Mouse (Mus musculus) cerebellum, adult 2 months (tissue): Measurements from ENCODE around the gene Sirt1. TPM values are rescaled to one million over a fixed set of nuclear protein-coding genes. Genes with fewer than 3 reads are reported as not detected.
A peak's percentile ranks its signal among the peaks of the same experiment; 100 is the strongest.
"Not testable (repeated sequence)": the region's sequence is repeated elsewhere in the genome, so short reads cannot be mapped to it uniquely, and the experiment has no call there.

ENCODE experiments used
- DNase-seq, 2 experiments: peaks; one replicate each; pipeline ENCODE4 v3.0.0; 2021
- H3K27ac ChIP-seq: fragments of 200-500 bp; 2 replicates; pipeline ENCODE4 v1.5.1; 2012; ENCODE audit warnings: low read length, control low read depth, inconsistent platforms; ENCODE audit not compliant: insufficient read depth
- H3K27me3 ChIP-seq: fragments of 200-500 bp; 2 replicates; pipeline ENCODE4 v1.6.1; 2012; ENCODE audit warnings: inconsistent platforms, mild to moderate bottlenecking, low read length, moderate library complexity; ENCODE audit not compliant: control insufficient read depth, insufficient read depth
- H3K4me1 ChIP-seq: fragments of 200-500 bp; 2 replicates; pipeline ENCODE4 v1.6.1; 2011; ENCODE audit warnings: low read length; ENCODE audit not compliant: control insufficient read depth, insufficient read depth
- H3K4me3 ChIP-seq: fragments of 200-500 bp; replicated peaks from 2 replicates; pipeline ENCODE3; 2011; ENCODE audit warnings: mild to moderate bottlenecking, low read depth, low read length, control low read depth; ENCODE audit not compliant: insufficient read depth
- CTCF ChIP-seq: fragments of 200-500 bp; IDR thresholded peaks from 2 replicates; pipeline ENCODE4 v1.5.1; 2011; ENCODE audit warnings: low read depth, mild to moderate bottlenecking, control low read depth, low read length, moderate library complexity, borderline replicate concordance; ENCODE audit not compliant: insufficient read depth
- POLR2A ChIP-seq: fragments of 200-500 bp; IDR thresholded peaks from 2 replicates; pipeline ENCODE4 v1.6.1; 2011; ENCODE audit warnings: low read length, control low read depth, borderline replicate concordance; ENCODE audit not compliant: insufficient read depth
- WGBS: fragments of 180-500 bp; shearing (Covaris S2); methylation state at CpG from one replicate; pipeline ENCODE4 v1.1.7; 2018; 5-methylcytosine and 5-hydroxymethylcytosine counted together
- polyA plus RNA-seq: library from polyadenylated mRNA; depleted of rRNA; stranded (reverse); fragments of >200 nt; gene quantifications from 2 replicates; pipeline ENCODE4 v1.2.3, GENCODE M21; 2012

Sirt1 gene
- polyA plus RNA-seq, 1 experiment: 15.3 TPM

DNA sequence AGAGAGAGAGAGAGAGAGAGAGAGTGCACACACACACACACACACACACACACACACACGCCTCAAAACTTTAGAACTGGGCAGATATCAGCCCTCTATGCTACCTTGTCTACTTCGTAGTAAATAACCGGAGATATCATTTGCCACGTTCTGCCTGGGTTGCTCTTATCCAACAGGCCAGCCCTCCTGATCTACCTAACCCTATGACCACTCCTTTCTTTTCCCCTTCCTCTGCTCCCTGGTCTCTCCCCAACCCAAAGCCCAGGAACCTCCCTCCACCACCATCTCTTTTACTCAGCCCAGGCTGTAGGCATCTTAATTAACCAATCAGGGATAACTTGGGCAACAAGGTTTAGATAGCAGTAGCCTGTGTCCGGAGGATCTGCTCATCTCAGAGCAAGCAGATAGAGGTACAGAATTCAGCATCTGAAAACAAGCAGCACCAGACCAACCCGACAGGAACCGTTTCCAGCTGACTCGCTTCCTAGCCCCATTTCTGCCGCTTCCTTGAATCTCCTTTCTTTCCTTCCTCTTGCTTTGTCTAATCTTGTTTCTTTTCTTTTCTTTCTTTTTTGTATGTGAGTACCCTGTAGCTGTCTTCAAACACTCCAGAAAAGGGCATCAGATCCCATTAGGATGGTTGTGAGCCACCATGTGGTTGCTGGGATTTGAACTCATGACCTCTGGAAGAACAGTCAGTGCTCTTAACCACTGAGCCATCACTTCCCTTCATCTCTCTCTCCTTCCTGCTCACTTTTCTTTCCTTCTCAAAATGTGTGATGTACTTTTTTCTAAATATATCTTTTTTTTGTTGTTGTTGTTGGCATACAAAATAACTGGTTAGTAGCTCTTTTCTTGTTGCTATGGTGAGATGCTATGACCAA, 42.3 kb upstream of the Sirt1 start:
- TF ChIP-seq POLR2A (no peak), CTCF (no peak)
- WGBS: 83% methylated on average over 9 of the region's 9 CpGs

DNA sequence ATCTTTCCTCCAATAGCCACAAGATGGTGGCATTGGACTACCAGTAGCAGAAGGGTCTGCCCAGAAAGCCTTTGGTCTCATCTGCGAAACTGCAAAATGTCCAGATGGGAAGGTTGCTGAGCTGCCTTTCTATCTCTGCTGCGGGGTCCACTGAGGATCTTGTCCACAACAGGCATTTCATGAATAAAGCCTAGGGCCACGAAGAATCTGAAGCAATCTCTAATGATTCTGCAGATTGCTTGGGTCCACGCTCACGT, 41.2 kb upstream of the Sirt1 start:
- WGBS: 70% methylated on average over 5 of the region's 5 CpGs
- no peaks in the 10 kb centered on the region for H3K27me3 ChIP-seq
- no peak for TF ChIP-seq CTCF
- TF ChIP-seq POLR2A: no peak

More for the DNA sequence above, 42.3 kb upstream of the Sirt1 start:
- Histone ChIP-seq H3K4me1 (no peaks in the 10 kb centered on the region), H3K27me3 (no peaks in the 10 kb centered on the region), H3K4me3 (no peak overlapping the region), H3K27ac (no peak overlapping the region)
- DNase-seq: no peak

DNA sequence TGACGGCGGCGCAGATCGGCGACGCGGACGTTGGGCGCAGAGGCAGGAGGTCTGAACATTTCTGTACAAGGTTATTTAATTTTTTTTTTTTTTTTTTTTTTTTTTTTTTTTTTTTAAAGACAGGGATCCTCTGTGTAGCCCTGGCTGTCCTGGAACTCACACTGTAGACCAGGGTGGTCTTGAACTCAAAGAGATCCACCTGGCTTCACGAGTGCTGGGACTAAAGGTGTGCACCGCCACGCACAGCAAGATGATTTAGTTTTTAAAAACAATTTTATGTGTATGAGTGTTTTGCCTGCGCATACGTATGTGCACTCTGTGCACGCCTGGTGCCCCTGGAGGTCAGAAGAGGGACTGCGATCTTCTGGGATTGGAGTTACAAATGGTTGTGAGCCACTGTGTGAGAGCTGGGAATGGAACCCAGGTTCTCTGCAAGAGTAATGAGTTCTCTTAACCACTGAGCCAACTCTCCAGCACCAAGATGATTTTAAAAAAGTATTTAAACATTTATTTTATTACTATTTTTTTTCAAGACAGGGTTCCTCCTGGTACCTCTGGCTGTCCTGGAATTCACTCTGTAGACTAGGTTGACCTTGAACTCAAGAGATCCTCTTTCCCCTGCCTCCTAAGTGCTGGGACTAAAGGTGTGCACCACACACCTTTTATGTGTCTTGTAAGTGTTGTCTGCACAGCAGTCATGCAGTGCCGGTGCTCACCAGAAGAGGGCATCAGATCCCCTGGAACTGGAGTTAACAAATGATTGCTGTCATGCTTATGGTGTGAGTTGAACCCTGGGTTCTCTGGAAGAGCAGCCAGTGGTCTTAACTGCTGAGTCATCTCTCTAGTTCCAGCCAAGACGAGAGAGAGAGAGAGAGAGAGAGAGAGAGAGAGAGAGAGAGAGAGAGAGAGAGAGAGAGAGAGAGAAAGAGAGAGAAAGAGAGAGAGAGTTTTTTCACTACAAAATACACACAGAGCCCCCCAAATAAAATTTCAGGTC, 40.5 kb upstream of the Sirt1 start, which contains the start of gene Gm7075:
Gm7075 (minus strand) TSS at position 51 of the 997 bp plus-strand sequence.
- no peak for DNase-seq
- TF ChIP-seq POLR2A: no peak
- TF ChIP-seq CTCF: peak; percentile 52
- Histone ChIP-seq H3K4me3 (no peak within 1 kb of the TSS), H3K27ac (no peak within 1 kb of the TSS), H3K27me3 (no peaks in the 10 kb centered on the region), H3K4me1 (0 out of 2 replicates have a peak, but pooled peaks cover 2% of the 10 kb centered on the region)
- 87% methylated on average over 18 of the region's 18 CpGs for WGBS

More for the DNA sequence above, 41.2 kb upstream of the Sirt1 start:
- no peak overlapping the region for H3K4me3 ChIP-seq
- H3K27ac ChIP-seq: no peak overlapping the region
- no peak for DNase-seq
- H3K4me1 ChIP-seq: no peaks in the 10 kb centered on the region

DNA sequence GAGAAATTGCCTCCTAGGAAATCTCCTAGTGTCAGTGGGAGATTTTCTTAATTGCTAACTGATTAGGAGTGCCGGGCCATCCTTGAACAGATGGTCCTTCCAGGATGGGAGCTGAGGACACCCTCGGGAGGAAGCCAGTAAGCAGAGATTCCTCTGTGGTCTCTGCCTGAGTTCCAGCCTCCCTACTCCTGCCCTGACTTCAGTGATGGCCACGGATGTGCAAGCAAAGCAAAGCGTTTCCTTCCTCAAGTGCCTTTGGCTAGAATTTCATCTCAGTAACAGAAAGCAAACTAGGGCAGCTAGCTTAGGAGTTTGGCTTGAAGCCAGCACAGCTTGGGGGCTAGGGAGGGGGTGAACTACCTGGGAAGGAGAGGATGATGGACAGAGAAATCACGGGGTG, 35.6 kb upstream of the Sirt1 start:
- Histone ChIP-seq H3K4me1 (0 out of 2 replicates have a peak, but pooled peaks cover 3% of the 10 kb centered on the region), H3K27me3 (no peaks in the 10 kb centered on the region), H3K27ac (no peak overlapping the region), H3K4me3 (no peak overlapping the region)
- 36% methylated on average over 5 of the region's 5 CpGs for WGBS
- DNase-seq: no peak
- no peak for TF ChIP-seq POLR2A

DNA sequence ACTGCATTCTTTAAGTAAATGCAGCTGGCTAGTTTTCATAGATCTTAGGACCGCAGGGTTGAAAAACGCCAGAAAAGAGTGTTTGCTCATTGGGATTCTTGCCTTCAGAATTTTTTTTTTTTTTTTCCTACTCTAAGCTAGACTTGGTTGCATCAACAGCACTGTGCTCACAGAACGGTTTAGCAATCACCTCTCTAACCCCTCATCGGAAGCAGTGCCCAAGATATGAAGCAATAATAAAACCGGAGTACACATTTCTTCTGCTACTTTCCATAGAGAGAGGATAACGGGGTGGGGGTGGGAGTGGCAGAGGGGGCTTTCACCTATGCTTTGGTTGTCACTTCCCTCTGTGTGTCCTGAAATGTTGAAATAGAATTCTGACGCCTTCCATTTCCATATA, 34.3 kb upstream of the Sirt1 start:
- DNase-seq: no peak
- Histone ChIP-seq H3K4me3 (no peak overlapping the region), H3K27ac (no peak overlapping the region), H3K4me1 (0 out of 2 replicates have a peak, but pooled peaks cover 3% of the 10 kb centered on the region), H3K27me3 (no peaks in the 10 kb centered on the region)
- 66% methylated on average over 7 of the region's 7 CpGs for WGBS
- no peak for TF ChIP-seq CTCF
- no peak for TF ChIP-seq POLR2A

DNA sequence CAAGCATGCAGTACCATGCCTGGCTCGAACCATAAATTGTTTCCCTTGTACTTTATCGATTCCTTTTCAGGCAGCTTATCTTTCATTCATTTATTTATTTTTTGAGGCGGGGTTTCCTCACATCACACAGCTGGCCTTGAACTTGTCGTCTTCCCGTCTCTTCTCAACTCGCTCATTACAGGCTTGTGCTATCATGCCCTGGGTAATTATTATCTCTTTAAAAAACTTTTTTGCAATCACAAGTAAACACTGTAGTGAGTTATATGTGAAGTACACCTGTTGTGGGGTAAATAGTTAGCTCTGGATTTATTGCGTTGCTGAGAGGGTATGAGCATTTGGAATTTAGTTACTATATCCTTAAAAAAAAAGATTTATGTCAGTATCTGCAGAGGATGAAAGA, 33.8 kb upstream of the Sirt1 start:
- no peak overlapping the region for H3K4me3 ChIP-seq
- no peak for TF ChIP-seq CTCF
- no peak for TF ChIP-seq POLR2A
- WGBS: 81% methylated on average over 7 of the region's 7 CpGs
- H3K27me3 ChIP-seq: no peaks in the 10 kb centered on the region
- peaks cover 3% of the 10 kb centered on the region; the same call in 1 of the 2 replicates for H3K4me1 ChIP-seq
- DNase-seq: no peak
- no peak overlapping the region for H3K27ac ChIP-seq

DNA sequence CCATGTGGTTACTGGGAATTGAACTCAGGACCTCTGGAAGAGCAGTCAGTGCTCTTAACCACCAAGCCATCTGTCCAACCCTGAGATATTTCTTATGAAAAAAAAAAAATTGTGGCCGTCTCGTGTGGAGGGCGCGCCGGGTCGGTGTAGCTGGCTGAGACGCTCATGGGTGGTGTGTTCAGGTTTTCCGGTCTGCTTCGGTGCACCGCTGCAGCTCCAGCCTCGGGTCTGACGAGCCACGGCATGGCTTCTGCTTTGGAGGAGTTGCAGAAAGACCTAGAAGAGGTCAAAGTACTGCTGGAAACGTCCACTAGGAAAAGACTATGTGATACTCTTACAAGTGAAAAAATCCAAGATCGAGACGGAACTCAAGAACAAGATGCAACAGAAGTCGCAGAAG, 31.3 kb upstream of the Sirt1 start:
- no peak overlapping the region for H3K27ac ChIP-seq
- peaks cover 6% of the 10 kb centered on the region; the same call in 1 of the 2 replicates for H3K4me1 ChIP-seq
- DNase-seq: no peak
- H3K4me3 ChIP-seq: no peak overlapping the region
- TF ChIP-seq POLR2A: no peak
- TF ChIP-seq CTCF: no peak
- no peaks in the 10 kb centered on the region for H3K27me3 ChIP-seq
- 88% methylated on average over 17 of the region's 17 CpGs for WGBS

DNA sequence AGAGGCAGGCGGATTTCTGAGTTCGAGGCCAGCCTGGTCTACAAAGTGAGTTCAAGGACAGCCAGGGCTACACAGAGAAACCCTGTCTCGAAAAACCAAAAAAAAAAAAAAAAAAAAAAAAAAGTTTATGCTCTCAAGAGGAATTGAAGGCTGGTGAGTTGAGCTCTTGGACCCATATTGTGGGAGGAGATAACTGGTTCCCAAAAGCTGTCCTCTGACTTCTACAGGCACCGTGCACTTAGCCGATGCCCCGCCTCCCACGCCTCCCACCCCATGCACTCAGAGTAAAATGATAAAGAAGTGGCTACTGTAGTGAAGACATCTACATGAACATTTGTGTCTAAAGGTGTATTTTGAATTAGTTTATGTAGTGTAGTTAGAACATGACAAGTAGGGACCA, 30.2 kb upstream of the Sirt1 start:
- not testable (repeated sequence) for H3K4me3 ChIP-seq, H3K4me1 ChIP-seq, H3K27ac ChIP-seq, H3K27me3 ChIP-seq, DNase-seq
- WGBS: 94% methylated on average over 6 of the region's 7 CpGs
